Mouse (Mus musculus) G1E (cell line): Measurements from ENCODE around the gene Ak6.

Experiments used
- CTCF ChIP-seq: IDR thresholded peaks from 2 replicates; pipeline ENCODE4 v1.5.1; 2012; ENCODE audit warnings: low read depth, low read length, inconsistent platforms, mixed read lengths
- GATA1 ChIP-seq: IDR thresholded peaks from 2 replicates; pipeline ENCODE4 v1.6.1; 2012; ENCODE audit warnings: borderline replicate concordance, low read length, inconsistent platforms, mixed read lengths
- GATA2 ChIP-seq: IDR thresholded peaks from 2 replicates; pipeline ENCODE4 v1.6.1; 2012; ENCODE audit warnings: low read depth, low read length, inconsistent platforms, borderline replicate concordance
- TAL1 ChIP-seq: conservative IDR thresholded peaks from 2 replicates; pipeline ENCODE4 v1.6.1; 2012; ENCODE audit warnings: low read depth, low read length, inconsistent platforms, mixed read lengths

DNA sequence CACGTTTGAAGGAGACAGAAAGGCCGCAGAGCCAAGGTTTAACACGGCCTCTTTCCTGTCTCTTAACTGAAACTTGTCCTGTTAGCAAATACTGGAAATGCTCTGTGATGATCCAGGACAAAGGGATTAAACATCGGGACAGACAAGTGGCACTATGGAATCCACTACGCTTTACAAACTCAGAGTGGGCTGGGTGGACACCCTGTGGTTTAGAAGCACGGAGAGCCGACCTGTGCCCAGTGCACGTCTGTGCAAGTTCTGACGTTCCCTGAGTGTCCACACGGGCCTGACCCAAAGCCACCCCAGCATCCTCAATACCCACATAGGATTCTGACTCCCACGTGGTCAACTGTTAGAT, 47.1 kb upstream of the Ak6 start:
- TF ChIP-seq CTCF (no peak), GATA2 (no peak), GATA1 (no peak), TAL1 (no peak)
